Mouse (Mus musculus): ENCODE measurements at regions not wholly inside any gene's neighbourhood (a gene's known extent, or its start where the extent isn't known, plus 50 kb on each side); places are given as distances from the start of the nearest gene placed in this dataset.

DNA sequence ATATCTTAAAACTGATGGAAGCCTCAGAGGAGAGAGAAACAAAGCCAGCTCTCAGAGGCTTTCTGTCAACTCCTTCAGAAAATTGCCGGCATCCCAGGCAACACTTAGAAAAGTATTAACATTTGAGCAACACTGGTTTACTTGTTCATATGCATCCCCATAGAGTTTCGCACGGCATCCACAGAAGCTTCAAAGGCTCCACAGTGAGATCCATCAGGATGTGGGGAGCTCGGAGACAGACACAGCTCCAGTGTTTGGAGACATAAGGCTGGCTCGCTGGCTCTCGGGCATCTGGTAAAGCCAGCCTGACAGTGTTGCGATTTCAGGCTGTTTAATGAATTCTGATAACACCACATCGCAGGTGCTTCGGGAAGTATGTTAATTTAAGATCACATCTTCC is 324.7 kb upstream of the Spred2 start:
- ATAC-seq (replicated peaks; ENCODE audit: extremely low read depth, insufficient read depth, low FRiP score): no peak
- no peaks in the 10 kb centered on the region for H3K9me3 ChIP-seq (replicated peaks; ENCODE audit: control insufficient read depth, low read length)
- no peaks in the 10 kb centered on the region for H3K36me3 ChIP-seq (ENCODE audit: control insufficient read depth, insufficient read depth)
- WGBS: 85% methylated on average over 9 of the region's 9 CpGs
- no peak overlapping the region for H3K4me3 ChIP-seq (ENCODE audit: low read length)
- H3K4me2 ChIP-seq (ENCODE audit: low read depth, low read length): no peak overlapping the region
- no peak overlapping the region for H3K9ac ChIP-seq (ENCODE audit: low read length)
- no peaks in the 10 kb centered on the region; the same call in 1 of the 2 replicates for H3K4me1 ChIP-seq (ENCODE audit: control insufficient read depth, insufficient read depth, low read length)
- H3K27ac ChIP-seq (ENCODE audit: low read length): no peak overlapping the region
- H3K27me3 ChIP-seq (ENCODE audit: control insufficient read depth, insufficient read depth, low read length): no peaks in the 10 kb centered on the region

DNA sequence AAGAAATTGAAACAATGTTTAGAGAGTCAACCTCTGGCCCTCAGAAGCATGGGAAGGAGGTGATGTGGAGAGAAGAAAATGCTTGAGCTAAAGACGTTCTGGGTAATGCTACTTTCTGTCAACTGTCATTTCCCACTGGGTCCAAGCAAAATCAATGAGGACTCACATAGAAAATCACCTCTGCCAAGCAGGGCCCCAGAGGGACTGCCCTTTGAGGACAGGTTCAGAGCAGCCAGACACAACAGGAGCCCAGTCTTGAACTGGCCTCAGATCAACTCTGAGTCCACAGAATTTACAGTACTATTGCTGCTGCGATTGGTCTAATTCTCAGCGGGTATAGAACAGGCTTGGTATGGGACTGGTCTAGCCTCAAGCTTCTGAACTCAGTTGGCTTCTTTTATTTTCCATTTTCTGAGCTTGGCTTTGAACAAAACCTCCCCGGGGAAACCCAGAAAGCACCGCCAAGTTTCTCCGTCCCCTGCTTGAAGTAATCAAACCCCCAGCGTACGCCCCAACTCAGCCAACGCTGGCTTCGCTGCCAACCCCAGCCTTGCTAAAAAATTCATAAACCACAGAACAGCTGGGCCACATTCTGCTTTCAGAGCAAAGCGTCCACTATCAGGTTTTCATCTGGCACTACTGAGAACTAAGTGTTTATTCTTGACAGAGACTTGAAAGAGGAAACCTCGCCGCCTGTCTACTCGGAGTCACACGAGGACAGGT is 322.8 kb upstream of the Spred2 start:
- no peaks in the 10 kb centered on the region; the same call in 1 of the 2 replicates for H3K4me1 ChIP-seq (ENCODE audit: control insufficient read depth, insufficient read depth, low read length)
- no peaks in the 10 kb centered on the region for H3K9me3 ChIP-seq (replicated peaks; ENCODE audit: control insufficient read depth, low read length)
- H3K27me3 ChIP-seq (ENCODE audit: control insufficient read depth, insufficient read depth, low read length): no peaks in the 10 kb centered on the region
- no peak overlapping the region for H3K4me3 ChIP-seq (ENCODE audit: low read length)
- no peak overlapping the region for H3K4me2 ChIP-seq (ENCODE audit: low read depth, low read length)
- H3K36me3 ChIP-seq (ENCODE audit: control insufficient read depth, insufficient read depth): no peaks in the 10 kb centered on the region
- H3K27ac ChIP-seq (ENCODE audit: low read length): no peak overlapping the region
- ATAC-seq (replicated peaks; ENCODE audit: extremely low read depth, insufficient read depth, low FRiP score): no peak
- H3K9ac ChIP-seq (ENCODE audit: low read length): no peak overlapping the region
- 65% methylated on average over 15 of the region's 15 CpGs for WGBS

DNA sequence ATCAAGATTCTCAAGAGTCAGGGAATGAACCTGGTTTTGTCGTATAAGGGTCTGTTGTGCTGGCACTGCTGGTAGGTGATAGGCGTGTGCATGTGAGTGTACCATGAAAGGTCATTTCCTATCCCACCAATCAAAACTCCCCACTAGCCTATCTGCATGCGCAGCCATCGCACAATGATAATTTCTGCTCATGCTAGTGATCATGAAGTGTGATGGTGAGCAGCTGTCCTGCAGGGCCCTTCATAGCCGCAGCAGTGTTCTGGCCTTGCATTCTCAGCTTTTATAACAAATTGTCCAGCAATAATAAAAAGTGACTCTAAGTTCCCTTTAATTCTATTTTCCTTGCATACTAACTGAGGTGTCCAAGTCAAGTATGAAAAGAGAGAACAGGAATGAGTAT is 321.7 kb upstream of the Spred2 start:
- H3K27ac ChIP-seq (ENCODE audit: low read length): no peak overlapping the region
- no peak for ATAC-seq (replicated peaks; ENCODE audit: extremely low read depth, insufficient read depth, low FRiP score)
- no peaks in the 10 kb centered on the region; the same call in 1 of the 2 replicates for H3K4me1 ChIP-seq (ENCODE audit: control insufficient read depth, insufficient read depth, low read length)
- no peak overlapping the region for H3K4me3 ChIP-seq (ENCODE audit: low read length)
- H3K36me3 ChIP-seq (ENCODE audit: control insufficient read depth, insufficient read depth): no peaks in the 10 kb centered on the region
- WGBS: 76% methylated on average over 5 of the region's 5 CpGs
- H3K27me3 ChIP-seq (ENCODE audit: control insufficient read depth, insufficient read depth, low read length): no peaks in the 10 kb centered on the region
- H3K9ac ChIP-seq (ENCODE audit: low read length): no peak overlapping the region
- H3K4me2 ChIP-seq (ENCODE audit: low read depth, low read length): no peak overlapping the region
- H3K9me3 ChIP-seq (replicated peaks; ENCODE audit: control insufficient read depth, low read length): no peaks in the 10 kb centered on the region

DNA sequence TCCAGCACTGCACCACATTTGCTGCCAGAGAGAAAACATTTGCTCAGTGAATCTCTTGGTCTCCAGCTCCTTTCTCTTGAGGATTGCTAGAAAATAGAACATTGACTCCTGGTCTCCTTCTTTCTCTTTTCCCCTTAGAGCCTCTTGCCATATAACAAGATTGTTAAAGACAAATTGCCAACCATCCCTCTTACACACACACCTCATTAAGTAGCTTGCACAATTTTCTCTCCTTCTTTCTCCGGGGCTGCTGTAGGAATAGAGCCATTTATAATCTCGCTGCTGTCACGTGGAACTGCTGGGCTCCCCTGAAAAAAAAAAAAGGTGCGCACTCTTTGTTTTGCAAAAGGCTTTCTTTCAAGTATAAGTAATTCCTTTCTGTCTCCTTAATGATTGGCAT is 318.6 kb upstream of the Spred2 start:
- ATAC-seq (replicated peaks; ENCODE audit: extremely low read depth, insufficient read depth, low FRiP score): no peak
- no peak overlapping the region for H3K4me3 ChIP-seq (ENCODE audit: low read length)
- no peaks in the 10 kb centered on the region for H3K9me3 ChIP-seq (replicated peaks; ENCODE audit: control insufficient read depth, low read length)
- H3K9ac ChIP-seq (ENCODE audit: low read length): no peak overlapping the region
- H3K27me3 ChIP-seq (ENCODE audit: control insufficient read depth, insufficient read depth, low read length): no peaks in the 10 kb centered on the region
- H3K4me2 ChIP-seq (ENCODE audit: low read depth, low read length): no peak overlapping the region
- H3K4me1 ChIP-seq (ENCODE audit: control insufficient read depth, insufficient read depth, low read length): no peaks in the 10 kb centered on the region; the same call in 1 of the 2 replicates
- H3K27ac ChIP-seq (ENCODE audit: low read length): no peak overlapping the region
- 82% methylated on average over 4 of the region's 4 CpGs for WGBS
- H3K36me3 ChIP-seq (ENCODE audit: control insufficient read depth, insufficient read depth): no peaks in the 10 kb centered on the region

DNA sequence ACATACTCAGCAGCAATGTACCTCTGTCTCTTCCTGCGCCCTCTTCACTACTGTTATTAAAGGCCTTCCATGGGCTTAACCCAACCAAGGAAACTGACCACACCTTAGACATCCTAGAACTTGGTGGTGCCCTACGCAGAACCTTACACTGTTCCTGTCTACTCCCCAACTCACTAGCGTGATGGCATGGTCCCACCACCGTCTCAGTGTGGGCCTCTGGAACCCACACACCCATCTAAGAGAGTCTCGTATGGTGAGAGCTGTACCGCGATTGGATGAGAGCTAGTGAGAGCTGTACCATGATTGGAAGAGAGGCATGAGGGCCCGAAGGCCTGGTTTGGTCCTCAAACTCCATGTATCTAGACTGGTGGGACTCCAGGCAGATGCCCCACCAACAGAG is 317.2 kb upstream of the Spred2 start:
- no peak overlapping the region for H3K4me3 ChIP-seq (ENCODE audit: low read length)
- H3K4me1 ChIP-seq (ENCODE audit: control insufficient read depth, insufficient read depth, low read length): no peaks in the 10 kb centered on the region; the same call in 1 of the 2 replicates
- no peaks in the 10 kb centered on the region for H3K9me3 ChIP-seq (replicated peaks; ENCODE audit: control insufficient read depth, low read length)
- H3K27ac ChIP-seq (ENCODE audit: low read length): no peak overlapping the region
- no peak for ATAC-seq (replicated peaks; ENCODE audit: extremely low read depth, insufficient read depth, low FRiP score)
- H3K27me3 ChIP-seq (ENCODE audit: control insufficient read depth, insufficient read depth, low read length): no peaks in the 10 kb centered on the region
- no peak overlapping the region for H3K4me2 ChIP-seq (ENCODE audit: low read depth, low read length)
- WGBS: 96% methylated on average over 8 of the region's 8 CpGs
- H3K9ac ChIP-seq (ENCODE audit: low read length): no peak overlapping the region
- no peaks in the 10 kb centered on the region for H3K36me3 ChIP-seq (ENCODE audit: control insufficient read depth, insufficient read depth)

DNA sequence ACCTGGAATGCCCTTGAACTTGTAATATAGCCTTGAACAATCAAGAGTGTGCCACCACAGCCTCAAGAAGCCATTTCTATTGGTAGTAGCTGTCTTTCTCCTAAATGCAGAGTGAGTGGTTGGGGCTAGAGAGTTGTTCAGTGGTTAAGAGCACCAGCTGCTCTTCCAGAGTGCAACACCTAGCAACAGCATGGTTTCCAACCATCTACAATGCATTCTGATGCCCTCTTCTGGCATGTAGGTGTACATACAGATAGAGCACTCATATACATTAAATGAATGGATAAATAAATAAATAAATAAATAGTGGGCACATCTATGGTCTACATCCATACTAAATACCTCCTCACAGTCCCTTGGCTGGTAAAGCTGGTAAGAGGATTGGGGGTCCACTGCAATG is 316.2 kb upstream of the Spred2 start:
- Histone ChIP-seq H3K4me1 (ENCODE audit: control insufficient read depth, insufficient read depth, low read length) (no peaks in the 10 kb centered on the region), H3K27me3 (ENCODE audit: control insufficient read depth, insufficient read depth, low read length) (no peaks in the 10 kb centered on the region), H3K9me3 (replicated peaks; ENCODE audit: control insufficient read depth, low read length) (no peaks in the 10 kb centered on the region), H3K4me3 (ENCODE audit: low read length) (no peak overlapping the region), H3K4me2 (ENCODE audit: low read depth, low read length) (no peak overlapping the region), H3K36me3 (ENCODE audit: control insufficient read depth, insufficient read depth) (no peaks in the 10 kb centered on the region), H3K9ac (ENCODE audit: low read length) (no peak overlapping the region), H3K27ac (ENCODE audit: low read length) (no peak overlapping the region)
- no peak for ATAC-seq (replicated peaks; ENCODE audit: extremely low read depth, insufficient read depth, low FRiP score)

DNA sequence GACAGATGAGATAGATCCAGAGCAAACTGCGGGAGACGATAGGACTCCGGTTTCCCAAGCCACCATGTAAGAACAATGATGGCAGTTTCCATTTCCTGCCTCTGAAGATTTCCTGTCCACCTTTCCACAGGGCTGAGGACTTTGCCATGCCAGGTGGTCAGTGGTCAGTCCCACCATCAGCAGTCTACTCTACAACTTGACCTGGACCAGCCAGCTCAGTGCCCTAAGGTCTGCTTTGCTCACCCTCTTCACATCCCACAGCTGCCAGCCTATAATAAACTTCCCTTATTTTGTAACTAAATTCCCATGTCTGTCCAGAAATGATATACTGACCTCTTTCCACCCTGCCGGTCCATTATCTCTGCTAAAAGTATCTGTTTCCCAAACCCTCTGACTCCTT is 315.7 kb upstream of the Spred2 start:
- Histone ChIP-seq H3K9me3 (replicated peaks; ENCODE audit: control insufficient read depth, low read length) (no peaks in the 10 kb centered on the region), H3K36me3 (ENCODE audit: control insufficient read depth, insufficient read depth) (no peaks in the 10 kb centered on the region), H3K27ac (ENCODE audit: low read length) (no peak overlapping the region), H3K27me3 (ENCODE audit: control insufficient read depth, insufficient read depth, low read length) (no peaks in the 10 kb centered on the region), H3K4me1 (ENCODE audit: control insufficient read depth, insufficient read depth, low read length) (no peaks in the 10 kb centered on the region), H3K4me3 (ENCODE audit: low read length) (no peak overlapping the region), H3K4me2 (ENCODE audit: low read depth, low read length) (no peak overlapping the region), H3K9ac (ENCODE audit: low read length) (no peak overlapping the region)
- WGBS: 74% methylated on average over 4 of the region's 4 CpGs
- ATAC-seq (replicated peaks; ENCODE audit: extremely low read depth, insufficient read depth, low FRiP score): no peak

DNA sequence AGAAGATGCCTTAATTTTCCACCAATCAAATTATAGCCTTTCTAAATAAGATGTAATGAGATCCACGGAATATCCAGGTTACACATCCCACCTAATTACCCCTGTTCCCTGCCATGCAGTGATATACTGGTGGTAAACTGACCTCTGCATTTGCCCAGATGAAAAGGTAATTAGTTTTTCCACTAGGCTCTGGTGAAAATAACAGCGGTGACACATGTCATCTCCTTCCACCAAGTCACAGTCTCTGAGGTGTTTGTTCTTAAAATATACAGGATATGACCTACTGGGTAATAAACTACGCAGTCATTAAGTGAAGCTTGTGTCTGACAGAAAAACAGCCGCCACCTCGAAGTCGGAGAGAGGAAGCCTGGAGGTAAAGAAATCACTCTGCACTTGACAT is 313.6 kb upstream of the Spred2 start:
- WGBS: 62% methylated on average over 6 of the region's 6 CpGs
- Histone ChIP-seq H3K36me3 (ENCODE audit: control insufficient read depth, insufficient read depth) (no peaks in the 10 kb centered on the region), H3K9ac (ENCODE audit: low read length) (no peak overlapping the region), H3K27me3 (ENCODE audit: control insufficient read depth, insufficient read depth, low read length) (no peaks in the 10 kb centered on the region), H3K4me3 (ENCODE audit: low read length) (no peak overlapping the region), H3K9me3 (replicated peaks; ENCODE audit: control insufficient read depth, low read length) (no peaks in the 10 kb centered on the region), H3K4me1 (ENCODE audit: control insufficient read depth, insufficient read depth, low read length) (no peaks in the 10 kb centered on the region), H3K27ac (ENCODE audit: low read length) (no peak overlapping the region), H3K4me2 (ENCODE audit: low read depth, low read length) (no peak overlapping the region)
- no peak for ATAC-seq (replicated peaks; ENCODE audit: extremely low read depth, insufficient read depth, low FRiP score)

DNA sequence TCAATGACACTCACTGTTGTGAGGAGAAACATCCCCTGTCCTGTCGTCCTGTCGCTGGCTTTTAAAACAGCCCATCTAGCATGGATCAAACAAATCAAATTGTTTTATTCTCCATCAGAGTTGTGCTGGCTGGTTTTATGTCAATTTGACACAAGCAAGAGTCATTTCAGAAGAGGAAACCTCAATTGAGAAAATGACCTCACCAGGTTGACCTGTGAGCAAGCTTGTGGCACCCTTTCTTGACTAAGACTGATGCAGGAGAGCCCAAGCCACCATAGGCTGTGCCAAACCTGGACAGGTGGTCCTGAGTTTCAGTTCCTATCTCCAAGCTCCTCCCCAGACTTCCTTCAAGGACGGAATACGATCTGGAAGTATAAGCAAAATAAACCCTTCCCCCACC is 313.0 kb upstream of the Spred2 start:
- Histone ChIP-seq H3K4me1 (ENCODE audit: control insufficient read depth, insufficient read depth, low read length) (peaks cover 2% of the 10 kb centered on the region; the same call in 1 of the 2 replicates), H3K4me3 (ENCODE audit: low read length) (no peak overlapping the region), H3K4me2 (ENCODE audit: low read depth, low read length) (no peak overlapping the region), H3K9ac (ENCODE audit: low read length) (no peak overlapping the region), H3K9me3 (replicated peaks; ENCODE audit: control insufficient read depth, low read length) (no peaks in the 10 kb centered on the region), H3K27me3 (ENCODE audit: control insufficient read depth, insufficient read depth, low read length) (no peaks in the 10 kb centered on the region), H3K36me3 (ENCODE audit: control insufficient read depth, insufficient read depth) (no peaks in the 10 kb centered on the region), H3K27ac (ENCODE audit: low read length) (no peak overlapping the region)
- 83% methylated on average over 4 of the region's 4 CpGs for WGBS
- ATAC-seq (replicated peaks; ENCODE audit: extremely low read depth, insufficient read depth, low FRiP score): no peak
